Mouse (Mus musculus) liver, adult 2 months (tissue): ENCODE data around the gene Cdk5rap1. TPM values are rescaled to one million over a fixed set of nuclear protein-coding genes. Genes with fewer than 3 reads are reported as not detected.
A peak's percentile ranks its signal among the peaks of the same experiment; 100 is the strongest.
"Not testable (repeated sequence)": the region's sequence is repeated elsewhere in the genome, so short reads cannot be mapped to it uniquely, and the experiment has no call there.

Experiments
- DNase-seq: peaks from one replicate; pipeline ENCODE4 v3.0.0-alpha.2; 2011; ENCODE audit warnings: low read depth, low spot score; ENCODE audit errors: extremely low read depth
- H3K27ac ChIP-seq: fragments of 200-500 bp; replicated peaks from 2 replicates; pipeline ENCODE4 v1.5.1; 2012; ENCODE audit warnings: low read depth, mild to moderate bottlenecking, control low read depth, inconsistent platforms, low read length; ENCODE audit not compliant: insufficient read depth
- H3K27me3 ChIP-seq: fragments of 200-500 bp; 2 replicates; pipeline ENCODE4 v1.6.1; 2012; ENCODE audit warnings: mild to moderate bottlenecking, moderate library complexity, low read length, inconsistent platforms; ENCODE audit not compliant: control insufficient read depth, insufficient read depth
- H3K36me3 ChIP-seq: fragments of 200-500 bp; 2 replicates; pipeline ENCODE4 v1.6.1; 2012; ENCODE audit warnings: low read length, inconsistent platforms; ENCODE audit not compliant: control insufficient read depth, insufficient read depth
- H3K4me1 ChIP-seq: fragments of 200-500 bp; 2 replicates; pipeline ENCODE4 v1.6.1; 2011; ENCODE audit warnings: low read length; ENCODE audit not compliant: control insufficient read depth, insufficient read depth
- H3K4me3 ChIP-seq: fragments of 200-500 bp; 2 replicates; pipeline ENCODE4 v1.5.1; 2011; ENCODE audit warnings: low read depth, mild to moderate bottlenecking, control low read depth, low read length, moderate library complexity; ENCODE audit not compliant: insufficient read depth
- H3K79me2 ChIP-seq: fragments of 200-500 bp; 2 replicates; pipeline ENCODE4 v1.6.1; 2012; ENCODE audit warnings: inconsistent platforms, mild to moderate bottlenecking, low read length, moderate library complexity; ENCODE audit not compliant: control insufficient read depth, insufficient read depth
- H3K9ac ChIP-seq: fragments of 200-500 bp; 2 replicates; pipeline ENCODE4 v1.6.1; 2012; ENCODE audit warnings: low read depth, mild to moderate bottlenecking, control low read depth, inconsistent platforms, low read length
- CTCF ChIP-seq: fragments of 200-500 bp; IDR thresholded peaks from 2 replicates; pipeline ENCODE4 v1.5.1; 2011; ENCODE audit warnings: low read depth, low read length, control low read depth
- POLR2A ChIP-seq: fragments of 200-500 bp; IDR thresholded peaks from 2 replicates; pipeline ENCODE4 v1.6.1; 2011; ENCODE audit warnings: low read length, control low read depth; ENCODE audit not compliant: insufficient read depth; ENCODE audit errors: extremely low read depth
- WGBS: fragments of 180-500 bp; shearing (Covaris S2); methylation state at CpG from one replicate; pipeline ENCODE4 v1.1.7; 2018; 5-methylcytosine and 5-hydroxymethylcytosine counted together
- polyA plus RNA-seq: library from polyadenylated mRNA; depleted of rRNA; stranded (reverse); fragments of >200 nt; gene quantifications from 2 replicates; pipeline ENCODE4 v1.2.3, GENCODE M21; 2012
- total RNA-seq: library from RNA; depleted of rRNA; stranded (reverse); fragments of >200 nt; gene quantifications from 2 replicates; pipeline ENCODE4 v1.2.3, GENCODE M21; 2014

Gene Cdk5rap1
- total and polyA plus RNA-seq, 2 experiments, result 11.0 to 21.8 TPM

DNA sequence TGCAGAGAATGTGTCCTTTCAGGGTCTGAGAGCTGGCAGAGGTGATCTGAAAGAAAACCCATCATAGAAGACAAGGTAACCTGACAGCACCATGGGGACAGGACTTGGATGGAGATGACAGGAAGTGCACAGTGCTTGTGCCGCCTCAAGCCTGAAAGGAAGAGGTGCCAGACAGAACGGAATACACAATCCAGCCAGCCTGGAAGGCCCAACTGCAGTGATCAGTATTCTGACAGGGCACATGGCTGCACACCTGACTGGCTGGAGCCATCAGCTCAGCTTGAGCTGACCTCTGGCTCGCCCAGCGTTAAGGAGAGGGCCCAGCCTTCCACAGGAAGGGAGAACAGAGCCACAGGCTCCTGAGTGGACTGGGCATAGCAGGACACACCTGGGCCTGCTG, 37.2 kb downstream of the Cdk5rap1 start:
- no peak overlapping the region for H3K4me3 ChIP-seq
- no peak overlapping the region for H3K9ac ChIP-seq
- H3K36me3 ChIP-seq, result peaks cover 24% of the 10 kb centered on the region
- H3K27ac ChIP-seq, result no peak overlapping the region
- no peaks in the 10 kb centered on the region for H3K79me2 ChIP-seq
- TF ChIP-seq CTCF (no peak), POLR2A (no peak)
- WGBS, result 92% methylated on average over 4 of the region's 4 CpGs
- H3K27me3 ChIP-seq, result no peaks in the 10 kb centered on the region
- no peak for DNase-seq
- no peaks in the 10 kb centered on the region for H3K4me1 ChIP-seq

DNA sequence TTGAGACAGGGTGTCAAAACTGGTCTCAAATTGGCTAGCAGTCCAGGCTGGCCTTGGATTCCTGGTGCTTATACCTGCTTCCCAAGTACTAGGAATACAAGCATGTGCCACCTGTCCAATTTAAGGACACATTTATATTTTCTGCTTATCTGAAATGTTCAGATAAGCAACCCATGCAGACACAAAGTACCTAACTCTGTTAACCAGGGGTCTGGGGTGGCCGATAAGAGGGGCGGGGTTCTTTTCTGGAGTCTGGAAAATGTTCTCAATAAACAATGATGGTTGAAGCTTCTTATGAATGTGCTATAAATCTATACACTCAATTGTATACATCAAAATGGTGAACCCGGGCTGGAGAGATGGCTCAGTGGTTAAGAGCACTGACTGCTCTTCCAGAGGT, 46.0 kb downstream of the Cdk5rap1 start:
- 81% methylated on average over 3 of the region's 3 CpGs for WGBS
- no peak overlapping the region for H3K27ac ChIP-seq

DNA sequence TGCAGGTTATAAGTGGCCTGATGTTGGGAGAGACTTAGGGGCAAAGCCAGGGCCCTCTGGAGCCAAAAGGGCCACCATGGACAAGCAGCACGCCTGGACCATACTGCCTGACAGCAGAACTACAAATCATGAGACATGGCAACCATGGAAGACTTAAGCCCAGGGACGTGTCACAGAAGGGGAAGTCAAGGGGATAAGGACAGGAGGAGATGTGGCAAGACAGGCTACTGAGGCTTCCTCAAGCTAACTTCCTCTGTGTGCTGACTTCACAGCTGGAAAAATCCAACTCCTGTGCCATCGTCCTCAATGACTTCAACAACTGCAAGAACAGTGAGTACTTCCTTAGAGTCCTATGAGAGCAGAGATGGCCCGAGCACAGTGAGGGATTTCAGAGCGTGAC, 59.0 kb downstream of the Cdk5rap1 start:
- DNase-seq, result peak; percentile 16
- not testable (repeated sequence) for H3K4me3 ChIP-seq, H3K27ac ChIP-seq, H3K36me3 ChIP-seq, H3K79me2 ChIP-seq, H3K27me3 ChIP-seq, H3K4me1 ChIP-seq, H3K9ac ChIP-seq
- 64% methylated on average over 5 of the region's 5 CpGs for WGBS

More for the DNA sequence above, 46.0 kb downstream of the Cdk5rap1 start:
- no peaks in the 10 kb centered on the region for H3K27me3 ChIP-seq
- H3K4me3 ChIP-seq, result no peak overlapping the region
- H3K4me1 ChIP-seq, result no peaks in the 10 kb centered on the region
- no peaks in the 10 kb centered on the region for H3K36me3 ChIP-seq
- no peak overlapping the region for H3K9ac ChIP-seq
- no peaks in the 10 kb centered on the region for H3K79me2 ChIP-seq
- TF ChIP-seq CTCF (no peak), POLR2A (no peak)
- DNase-seq, result no peak

DNA sequence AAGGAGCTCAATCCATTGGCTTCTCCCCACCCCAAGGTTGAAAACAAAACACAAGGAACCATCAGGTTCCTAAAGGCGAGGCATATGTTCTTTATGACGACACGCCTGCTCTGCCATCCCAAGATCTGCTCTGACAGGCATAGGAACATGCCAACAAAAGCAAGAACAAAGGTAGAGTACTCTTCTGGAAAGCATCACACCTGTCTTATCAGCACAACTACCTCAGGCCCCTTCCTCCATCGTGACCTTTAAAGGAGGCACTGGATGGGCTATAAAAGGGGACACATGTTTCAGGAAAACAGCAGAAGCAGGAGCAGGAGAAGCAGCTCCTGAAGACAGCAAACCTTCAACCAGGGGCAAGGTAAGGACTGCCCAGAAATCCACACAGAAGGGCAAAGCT, 65.9 kb downstream of the Cdk5rap1 start, which contains the start of gene Bpifb9b:
Gene Bpifb9b (plus strand): TSS at position 301 of the 400 bp plus-strand sequence.
- not testable (repeated sequence) for H3K79me2 ChIP-seq, H3K9ac ChIP-seq, H3K4me1 ChIP-seq, H3K36me3 ChIP-seq, H3K4me3 ChIP-seq, H3K27me3 ChIP-seq, DNase-seq, H3K27ac ChIP-seq
- 87% methylated on average over 4 of the region's 4 CpGs for WGBS

DNA sequence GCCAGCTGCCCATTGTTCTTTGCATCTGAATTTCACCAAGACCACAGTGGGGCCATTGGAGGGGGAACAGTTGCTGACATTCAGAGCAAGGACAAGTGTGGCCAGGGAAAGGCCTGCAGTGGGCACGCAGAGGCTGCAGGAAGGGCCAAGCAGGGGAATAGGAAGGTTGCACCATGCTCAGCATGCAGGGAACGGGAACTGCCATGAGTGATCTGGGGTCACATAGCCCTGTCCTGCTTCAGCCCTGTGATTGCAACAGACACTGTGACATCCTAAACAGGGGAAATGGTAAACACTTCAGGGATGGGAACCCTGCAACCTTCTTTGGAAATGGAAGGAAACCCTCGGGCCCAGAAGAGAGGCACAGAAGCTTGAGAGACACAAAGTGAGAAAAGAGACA, 68.2 kb downstream of the Cdk5rap1 start:
- H3K27me3 ChIP-seq, H3K9ac ChIP-seq, H3K4me1 ChIP-seq, DNase-seq, H3K27ac ChIP-seq, H3K4me3 ChIP-seq, H3K36me3 ChIP-seq, H3K79me2 ChIP-seq: not testable (repeated sequence)
- 19% methylated on average over 1 of the region's 3 CpGs for WGBS

DNA sequence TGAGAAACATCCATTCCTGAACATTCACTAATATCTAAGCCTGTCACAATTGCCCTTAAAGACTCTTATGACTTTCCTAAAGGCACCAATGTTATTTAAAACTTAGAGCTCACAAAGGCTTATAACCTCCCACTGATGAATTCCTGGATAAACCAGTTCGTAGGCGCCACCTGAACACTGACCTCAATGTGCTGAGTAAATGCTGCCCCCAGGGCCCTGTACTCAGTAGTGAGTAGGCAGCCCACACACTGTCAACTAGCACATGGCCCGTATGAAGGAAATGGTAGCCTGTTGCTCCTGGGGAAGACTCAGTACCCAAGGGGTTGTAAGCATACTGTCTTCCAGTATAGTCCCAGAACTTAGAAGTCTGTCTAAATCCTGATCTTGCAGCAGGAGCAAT, 71.0 kb downstream of the Cdk5rap1 start:
- no peaks in the 10 kb centered on the region for H3K36me3 ChIP-seq
- no peaks in the 10 kb centered on the region for H3K4me1 ChIP-seq
- H3K9ac ChIP-seq, result no peak overlapping the region
- H3K79me2 ChIP-seq, result no peaks in the 10 kb centered on the region
- 96% methylated on average over 3 of the region's 3 CpGs for WGBS
- TF ChIP-seq POLR2A, result no peak
- no peak for TF ChIP-seq CTCF
- DNase-seq, result no peak
- H3K27me3 ChIP-seq, result no peaks in the 10 kb centered on the region
- H3K27ac ChIP-seq, result no peak overlapping the region
- no peak overlapping the region for H3K4me3 ChIP-seq

DNA sequence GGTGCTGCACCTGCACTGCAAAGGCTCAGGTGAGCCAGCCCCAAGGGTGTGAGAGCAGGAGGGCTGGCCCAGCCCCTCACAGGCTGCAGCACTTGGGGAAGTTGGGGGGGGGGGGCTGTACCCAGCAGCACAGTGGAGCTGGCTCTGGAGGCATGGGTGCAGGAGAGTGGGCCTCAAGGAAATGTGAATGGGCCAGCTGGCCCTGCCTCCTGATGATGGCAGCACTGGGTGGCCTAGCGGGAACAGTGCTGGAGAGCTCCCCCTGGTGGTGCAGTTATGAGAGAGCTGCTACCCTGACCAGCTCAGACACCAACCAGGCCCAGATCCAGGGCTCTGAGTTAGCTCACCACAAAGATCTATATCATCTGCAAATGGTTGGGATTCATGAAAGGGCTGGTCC, 72.3 kb downstream of the Cdk5rap1 start:
- no peak overlapping the region for H3K27ac ChIP-seq
- H3K4me1 ChIP-seq, result no peaks in the 10 kb centered on the region
- DNase-seq, result peak; percentile 51
- no peak overlapping the region for H3K4me3 ChIP-seq
- H3K36me3 ChIP-seq, result no peaks in the 10 kb centered on the region
- no peaks in the 10 kb centered on the region for H3K27me3 ChIP-seq
- no peak overlapping the region for H3K9ac ChIP-seq
- H3K79me2 ChIP-seq, result no peaks in the 10 kb centered on the region
- WGBS, result 35% methylated on average over 1 of the region's 1 CpGs
- TF ChIP-seq POLR2A (no peak), CTCF (peak; percentile 98)
